Mouse (Mus musculus) MEL (cell line): ENCODE data around the gene Mef2d.

Experiments
- CTCF ChIP-seq, 3 experiments: IDR thresholded peaks in 2 of 3; conservative IDR thresholded peaks in 1 of 3; 2 replicates each; pipeline ENCODE4 v1.5.1; 2011 to 2012; ENCODE audit warnings: low read length in 3 of 3, low read depth in 2 of 3, mild to moderate bottlenecking in 2 of 3, improper control_type of control experiment in 1 of 3, inconsistent platforms in 1 of 3, mixed read lengths in 1 of 3, moderate library complexity in 1 of 3; ENCODE audit not compliant: control insufficient read depth in 1 of 3, insufficient read depth in 1 of 3, poor library complexity in 1 of 3, severe bottlenecking in 1 of 3
- HCFC1 ChIP-seq: IDR thresholded peaks from 2 replicates; pipeline ENCODE4 v1.6.1; 2012; ENCODE audit warnings: low read depth, mild to moderate bottlenecking, inconsistent platforms, low read length, improper control_type of control experiment, moderate library complexity
- POLR2A ChIP-seq, 2 experiments: IDR thresholded peaks; 2 replicates each; pipeline ENCODE4 v1.6.1; 2011 to 2012; ENCODE audit warnings: low read length in 2 of 2, mild to moderate bottlenecking in 2 of 2, control low read depth in 1 of 2, improper control_type of control experiment in 1 of 2, low read depth in 1 of 2, moderate library complexity in 1 of 2; ENCODE audit not compliant: control insufficient read depth in 1 of 2, insufficient read depth in 1 of 2, poor library complexity in 1 of 2
- POLR2AphosphoS2 ChIP-seq: IDR thresholded peaks from 2 replicates; pipeline ENCODE4 v1.6.1; 2011; ENCODE audit warnings: low read length, improper control_type of control experiment

GRCm38 (mm10) chr3:88132492-88132891 lies 9.7 kb upstream of the Mef2d start:
- TF ChIP-seq POLR2A (IDR thresholded peaks at IDR 0.05; ENCODE audit: control insufficient read depth in 1 of 2, insufficient read depth in 1 of 2, low read depth in 1 of 2, low read length in 2 of 2, poor library complexity in 1 of 2): no peak
- TF ChIP-seq HCFC1: no peak
- TF ChIP-seq POLR2AphosphoS2: no peak
- TF ChIP-seq CTCF (IDR thresholded peaks at IDR 0.05 in 2 of 3, conservative IDR thresholded peaks at IDR 0.05 in 1 of 3; ENCODE audit: control insufficient read depth in 1 of 3, insufficient read depth in 1 of 3, low read depth in 2 of 3, low read length in 3 of 3, poor library complexity in 1 of 3, severe bottlenecking in 1 of 3): no peak
